Mouse (Mus musculus): ENCODE measurements around the gene Wnt9a.
A peak's percentile ranks its signal among the peaks of the same experiment; 100 is the strongest.

Wnt9a gene

GRCm38 (mm10) chr11:59302700-59303569 is 3.8 kb upstream of the Wnt9a start:
- peak in 1 of 2 experiments; percentile 37 for DNase-seq (ENCODE audit: low spot score in 2 of 2)

- no peak for DNase-seq (ENCODE audit: low spot score in 2 of 2)
Observed at GRCm38 (mm10) chr11:59305008-59305820, 1.5 kb upstream of the Wnt9a start.

- DNase-seq (ENCODE audit: low spot score in 2 of 2), result no peak
Observed at GRCm38 (mm10) chr11:59305821-59306215, 910 bp upstream of the Wnt9a start.

GRCm38 (mm10) chr11:59307422-59308163 is 865 bp downstream of the Wnt9a start:
- DNase-seq (ENCODE audit: low spot score in 2 of 2), result peak in 1 of 2 experiments; percentile 35

GRCm38 (mm10) chr11:59308164-59308542 is 1.4 kb downstream of the Wnt9a start:
- DNase-seq (ENCODE audit: low spot score in 2 of 2), result no peak

- DNase-seq (ENCODE audit: low spot score in 2 of 2), result no peak
Observed at GRCm38 (mm10) chr11:59308625-59309024, 1.9 kb downstream of the Wnt9a start.

- no peak for DNase-seq (ENCODE audit: low spot score in 2 of 2)
Observed at GRCm38 (mm10) chr11:59309106-59309805, 2.5 kb downstream of the Wnt9a start.

GRCm38 (mm10) chr11:59309976-59310375 is 3.2 kb downstream of the Wnt9a start:
- DNase-seq (ENCODE audit: low spot score in 2 of 2), result no peak

- DNase-seq (ENCODE audit: low spot score in 2 of 2), result no peak
Observed at GRCm38 (mm10) chr11:59312060-59312459, 5.3 kb downstream of the Wnt9a start.

- DNase-seq (ENCODE audit: low spot score in 2 of 2), result no peak
Observed at GRCm38 (mm10) chr11:59312501-59312900, 5.8 kb downstream of the Wnt9a start.

- no peak for DNase-seq (ENCODE audit: low spot score in 2 of 2)
Observed at GRCm38 (mm10) chr11:59313029-59313811, 6.5 kb downstream of the Wnt9a start.

GRCm38 (mm10) chr11:59313944-59314343 is 7.2 kb downstream of the Wnt9a start:
- no peak for DNase-seq (ENCODE audit: low spot score in 2 of 2)

- no peak for DNase-seq (ENCODE audit: low spot score in 2 of 2)
Observed at GRCm38 (mm10) chr11:59316517-59316916, 9.8 kb downstream of the Wnt9a start.

- DNase-seq (ENCODE audit: low spot score in 2 of 2), result no peak
Observed at GRCm38 (mm10) chr11:59322988-59323387, 16.3 kb downstream of the Wnt9a start.

GRCm38 (mm10) chr11:59324777-59325176 is 18.0 kb downstream of the Wnt9a start:
- no peak for DNase-seq (ENCODE audit: low spot score in 2 of 2)

GRCm38 (mm10) chr11:59327625-59328024 is 20.9 kb downstream of the Wnt9a start:
- no peak for DNase-seq (ENCODE audit: low spot score in 2 of 2)

- no peak for DNase-seq (ENCODE audit: low spot score in 2 of 2)
Observed at GRCm38 (mm10) chr11:59329616-59330015, 22.9 kb downstream of the Wnt9a start.

GRCm38 (mm10) chr11:59330560-59330959 is 23.8 kb downstream of the Wnt9a start:
- peak in 1 of 2 experiments; percentile 33 for DNase-seq (ENCODE audit: low spot score in 2 of 2)

GRCm38 (mm10) chr11:59331167-59331869 is 24.6 kb downstream of the Wnt9a start:
- DNase-seq (ENCODE audit: low spot score in 2 of 2), result no peak

- DNase-seq (ENCODE audit: low spot score in 2 of 2), result no peak
Observed at GRCm38 (mm10) chr11:59332938-59333337, 26.2 kb downstream of the Wnt9a start.
